ENCODE assay signal across 11 mouse cellular contexts in the genomic region with DNA sequence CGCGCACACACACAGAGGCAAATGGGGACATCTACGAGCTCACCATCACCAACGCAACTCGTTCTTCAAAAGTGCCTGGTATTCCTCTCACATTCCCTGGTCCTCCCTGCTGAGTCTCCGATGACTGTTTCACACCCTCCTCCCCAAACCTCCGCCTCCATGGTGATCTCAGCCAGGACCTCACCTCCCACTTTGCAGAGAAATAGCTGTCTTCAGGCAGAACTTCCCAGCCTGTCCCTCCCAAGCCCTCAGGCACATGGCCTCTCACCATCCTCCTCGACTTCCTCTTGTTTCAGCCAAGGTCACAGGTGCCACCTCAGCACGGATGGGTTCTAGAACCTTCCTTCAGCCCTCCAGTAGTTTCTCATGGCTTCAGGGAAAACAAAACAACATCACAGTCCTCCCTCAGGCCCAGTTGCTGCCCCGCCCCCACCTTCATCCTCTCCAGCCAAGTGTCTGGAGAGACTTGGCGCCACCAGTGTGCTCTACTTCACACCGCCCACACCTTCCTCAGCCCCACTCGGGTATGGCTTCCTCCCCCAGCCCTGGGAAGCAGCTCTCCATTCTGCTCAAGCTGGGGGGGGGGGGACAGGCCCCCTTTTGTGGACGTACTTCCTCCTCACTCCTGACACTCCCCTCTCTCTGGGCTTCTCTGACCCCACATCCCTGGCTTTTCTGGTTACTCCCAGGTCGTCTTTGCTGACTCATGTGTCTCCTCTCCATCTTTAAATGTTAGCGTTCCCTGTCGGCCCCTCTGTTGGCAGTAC. TPM values are rescaled to one million over a fixed set of nuclear protein-coding genes. Genes with fewer than 3 reads are reported as not detected.
DNase-seq lines count a peak whose midpoint lies in the region.
"Had no signal": no experiment of that assay in that cellular context is flagged by ENCODE, and none has a peak within 500 bp of the region (broad histone marks: within the 10 kb centered on the region; RNA-seq: fewer than 3 reads in every experiment).

No protein-coding gene starts in this region.

- intact Hi-C loops in heart, postnatal 36 days (cut with DNase I): no loop called here

- DNase-seq in heart, adult 18-20 months: peak; percentile 37 to 46
- no peak for DNase-seq in heart, adult 8-10 months (ENCODE audit: low spot score)
- DNase-seq in urinary bladder, postnatal 14 days (ENCODE audit: low spot score): peak; percentile 4
- DNase-seq in urinary bladder, adult 2 months (ENCODE audit: low spot score): no peak
- peak; percentile 19 to 30 for DNase-seq in heart, postnatal 36 days
- peak; percentile 90 for DNase-seq in telencephalon, adult 2 months (ENCODE audit: low read depth, low spot score)
- no peak for DNase-seq in lung, postnatal 36 days
- no peak for DNase-seq in spleen, postnatal 36 days (ENCODE audit: low spot score in 2 of 2)
- DNase-seq: adrenal gland, adult 8-10 months; gastrocnemius, postnatal 25 days; layer of hippocampus, postnatal 36 days had no signal

RNA-seq across cellular contexts. Expression of a gene that starts 13.4 kb away (rescaled TPM):
- 1 to 10 TPM; 3.8 to 4.2 TPM for total RNA-seq in heart, adult 18-20 months (2021)
- total RNA-seq in heart, adult 8-10 months (2022): 1 to 10 TPM; 3.8 to 6.3 (median 4.7) TPM
- polyA plus RNA-seq in urinary bladder, adult 2 months (2012; rRNA removed): 2.5 and 2.9 TPM in 2 replicates
- 1 to 10 TPM; 2.4 to 2.8 TPM for total RNA-seq in heart, postnatal 36 days (2021)

Comparison
In these comparisons a context has a peak if more than half of its experiments do, and no peak if none do; other contexts are left out.
1. DNase-seq: peak in heart, adult 18-20 months (2 of 2), urinary bladder, postnatal 14 days (single experiment), heart, postnatal 36 days (2 of 2) and telencephalon, adult 2 months (single experiment); none in heart, adult 8-10 months (single experiment), urinary bladder, adult 2 months (single experiment), lung, postnatal 36 days (single experiment) and spleen, postnatal 36 days (0 of 2).